Mouse (Mus musculus): ENCODE data around the gene Wdr48.

GRCm38 (mm10) chr9:119962987-119963667, 68.4 kb downstream of the Wdr48 start:
- TF ChIP-seq CTCF (IDR thresholded peaks at IDR 0.05; ENCODE audit: insufficient read depth, low read depth, low read length): peak; percentile 64
- TF ChIP-seq POLR2A (IDR thresholded peaks at IDR 0.05; ENCODE audit: insufficient read depth, low read depth, low read length): no peak
